Mouse (Mus musculus): ENCODE data around the gene Dyrk1a.

The Dyrk1a gene

DNA sequence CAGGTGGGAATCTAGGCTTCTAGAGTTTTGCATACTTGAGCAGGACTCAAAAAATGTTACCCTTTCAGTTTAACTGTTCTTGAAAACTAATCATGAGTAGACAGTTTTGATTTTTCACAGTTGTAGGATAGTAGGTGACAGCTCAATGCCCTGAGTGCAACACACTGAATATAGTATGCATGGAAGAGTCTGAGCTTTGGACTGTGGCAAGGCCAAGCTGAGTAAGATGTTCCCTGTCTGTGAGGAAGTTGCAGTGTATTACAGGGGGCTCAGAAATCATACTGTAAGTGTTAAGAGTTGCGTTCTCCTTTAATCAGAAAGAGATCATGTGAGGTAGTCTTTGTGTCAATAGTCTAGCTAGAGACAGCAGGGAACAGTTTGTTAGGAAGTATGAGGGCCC, 20.4 kb downstream of the Dyrk1a start:
- no peak for DNase-seq (ENCODE audit: low spot score in 2 of 2)

DNA sequence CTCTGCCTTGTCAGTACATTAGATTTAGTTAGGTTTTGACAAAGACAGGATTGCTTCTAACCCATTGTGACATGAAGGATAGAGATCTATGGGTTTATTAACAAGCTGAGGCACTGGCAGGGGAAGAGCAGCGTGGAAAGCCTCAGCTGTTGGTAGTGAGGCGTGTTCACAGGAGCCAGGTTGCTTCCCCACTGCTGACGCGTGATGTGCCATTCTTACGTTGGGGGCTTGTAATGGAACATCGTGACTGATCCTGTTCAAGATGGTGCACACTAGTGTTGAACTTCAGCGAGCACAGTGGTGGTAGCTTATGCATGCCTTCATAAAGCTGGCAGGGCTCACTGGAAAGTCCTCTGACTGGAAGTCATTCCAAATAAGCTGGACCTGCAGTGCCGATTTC, 21.2 kb downstream of the Dyrk1a start:
- no peak for DNase-seq (ENCODE audit: low spot score in 2 of 2)

DNA sequence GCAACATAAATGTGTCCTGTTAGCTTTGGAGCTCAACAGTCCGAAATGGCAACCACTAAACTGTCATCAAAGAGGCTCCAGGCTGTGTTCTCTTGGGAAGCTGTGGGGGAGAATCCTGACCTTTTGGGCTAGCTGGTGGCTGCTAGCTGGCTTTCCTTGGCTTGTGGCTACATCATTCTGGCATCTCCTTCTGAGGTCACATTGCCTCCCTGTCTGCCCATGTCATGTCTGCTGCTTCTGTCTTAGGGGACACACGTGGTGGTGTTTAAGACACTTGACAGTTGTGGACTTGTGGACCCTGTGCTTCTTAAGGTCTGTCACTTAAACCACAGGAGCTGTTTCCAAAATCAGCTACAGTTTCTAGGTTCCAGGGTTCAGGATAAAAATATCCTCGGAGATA, 21.7 kb downstream of the Dyrk1a start:
- no peak for DNase-seq (ENCODE audit: low spot score in 2 of 2)

DNA sequence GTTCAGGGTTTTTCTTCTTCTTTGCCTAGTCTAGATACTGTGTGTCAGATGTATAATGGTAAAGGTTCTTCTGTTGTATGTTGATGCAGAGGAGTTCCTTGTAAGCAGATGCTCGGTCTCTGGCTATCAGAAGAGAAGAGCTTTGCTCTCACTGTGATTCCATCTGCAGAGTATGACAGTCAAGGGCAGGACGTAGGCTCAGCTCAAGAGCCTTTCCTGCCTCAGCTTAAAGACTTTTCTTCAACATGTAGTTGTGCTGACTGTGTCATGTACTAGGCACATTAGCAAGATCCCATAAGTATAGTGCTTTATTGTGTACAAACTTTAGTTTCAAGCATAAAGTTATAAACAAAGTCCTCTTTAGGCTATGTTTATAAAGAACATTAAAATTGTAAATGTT, 26.8 kb downstream of the Dyrk1a start:
- DNase-seq (ENCODE audit: low spot score in 2 of 2) = no peak

DNA sequence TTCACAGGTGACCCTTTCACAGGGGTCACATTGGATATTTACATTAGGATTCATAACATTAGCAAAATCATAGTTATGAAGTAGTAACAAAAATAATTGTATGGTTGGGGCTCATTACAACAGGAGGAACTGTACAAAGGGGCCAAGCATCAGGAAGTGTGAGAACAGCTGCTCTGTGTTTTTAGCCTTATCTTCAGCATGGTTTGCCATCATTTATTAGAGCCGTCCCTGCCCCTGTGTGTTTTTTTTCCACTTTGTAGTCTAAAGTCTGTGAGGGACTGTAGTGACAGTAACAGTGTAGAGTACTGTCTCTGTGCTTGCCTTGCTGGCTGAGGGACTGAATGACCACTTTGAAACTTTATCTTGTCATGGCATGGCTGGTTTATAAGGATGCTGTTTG, 27.8 kb downstream of the Dyrk1a start:
- DNase-seq (ENCODE audit: low spot score in 2 of 2) = no peak

DNA sequence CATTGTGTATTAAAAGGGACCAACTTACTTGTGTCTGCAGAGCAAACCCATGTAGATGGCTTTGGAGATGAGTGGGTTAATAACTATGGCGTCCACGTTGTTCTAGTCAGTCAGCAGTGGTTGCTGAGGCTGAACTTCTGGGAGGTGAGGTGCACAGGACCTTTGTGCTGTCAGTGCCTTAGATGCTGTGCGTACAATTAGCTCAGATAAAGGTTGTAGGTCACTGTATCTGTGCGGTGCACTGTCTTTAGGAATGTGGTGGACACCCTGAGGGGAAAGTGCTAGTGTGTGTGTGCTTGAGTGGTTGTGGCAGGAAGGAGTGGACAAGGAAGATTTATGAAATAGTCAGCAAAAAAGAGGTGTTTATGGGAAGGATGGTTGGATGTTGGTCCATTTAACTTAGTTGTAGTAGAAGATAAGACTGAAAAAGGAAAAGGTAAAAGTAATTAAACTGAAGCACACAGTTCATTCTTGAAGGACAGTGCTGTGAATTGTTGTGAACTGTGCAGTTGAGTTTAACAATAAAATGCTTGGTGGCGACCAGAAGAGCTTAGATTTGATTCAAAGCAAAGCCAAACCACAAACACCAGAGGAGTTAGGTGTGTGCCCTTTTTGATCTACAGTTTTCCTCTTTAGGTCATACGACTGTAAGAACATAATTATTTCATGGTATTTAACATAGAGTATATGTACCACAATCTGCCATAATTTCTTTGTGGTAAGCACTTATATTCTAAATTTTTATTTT, 30.3 kb downstream of the Dyrk1a start:
- no peak for DNase-seq (ENCODE audit: low spot score in 2 of 2)

DNA sequence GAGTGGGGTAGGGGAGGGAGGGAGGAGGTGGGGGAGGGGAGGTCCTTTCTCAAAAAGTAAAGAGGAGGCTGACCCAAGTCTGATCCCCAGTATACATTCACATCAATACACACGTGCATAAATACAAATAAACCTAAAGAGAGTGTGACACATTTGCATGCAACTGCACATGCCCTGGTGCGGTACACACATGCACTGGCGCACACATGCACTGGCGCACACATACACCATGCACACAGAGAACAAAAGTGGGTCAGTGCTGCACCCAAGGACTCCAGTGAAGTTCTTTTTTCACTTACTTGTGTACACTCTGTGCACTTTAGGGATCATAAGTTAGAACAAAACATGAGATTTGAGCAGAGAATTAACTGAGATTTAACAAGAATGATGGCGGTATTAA, 31.3 kb downstream of the Dyrk1a start:
- DNase-seq (ENCODE audit: low spot score in 2 of 2) = no peak

DNA sequence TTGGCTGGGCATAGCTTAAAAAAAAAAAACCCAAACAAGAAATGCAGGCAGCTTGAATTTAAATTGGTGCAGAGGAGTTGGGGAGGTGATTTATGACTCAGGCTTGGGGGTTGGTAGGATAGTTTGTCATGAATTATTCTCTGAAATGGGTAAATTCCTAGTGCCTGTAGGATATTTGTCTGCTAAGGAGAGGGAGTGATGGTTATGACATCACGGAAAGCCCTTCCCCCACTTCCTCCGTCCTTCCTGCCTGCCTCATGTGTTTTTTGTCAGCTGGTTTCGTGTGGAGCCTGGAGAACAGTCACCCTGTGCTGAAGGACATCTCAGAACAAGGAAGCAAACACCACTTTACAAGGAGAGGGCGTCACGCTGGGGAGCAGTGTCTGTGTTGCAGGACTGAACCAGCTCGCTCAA, 31.7 kb downstream of the Dyrk1a start:
- peak; percentile 70 for DNase-seq (ENCODE audit: low spot score in 2 of 2)

DNA sequence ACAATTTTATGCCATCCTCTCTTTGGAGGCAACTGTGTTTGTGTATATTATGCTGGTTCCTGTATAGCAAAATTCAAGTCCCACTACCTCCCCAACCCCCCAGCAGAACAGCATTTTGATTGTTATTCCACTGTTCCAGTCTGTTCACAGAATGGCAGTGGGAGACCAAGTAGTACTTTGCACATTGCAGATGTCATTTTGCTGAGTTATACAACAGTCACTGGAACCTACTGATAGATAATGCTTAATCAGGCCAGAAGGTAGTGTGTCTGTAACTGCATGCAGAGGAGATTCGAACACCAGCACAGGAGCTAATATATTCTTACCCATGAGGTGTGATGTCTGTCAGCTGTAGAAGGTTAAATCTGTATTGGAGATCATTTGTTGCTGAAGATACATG, 32.4 kb downstream of the Dyrk1a start:
- no peak for DNase-seq (ENCODE audit: low spot score in 2 of 2)

DNA sequence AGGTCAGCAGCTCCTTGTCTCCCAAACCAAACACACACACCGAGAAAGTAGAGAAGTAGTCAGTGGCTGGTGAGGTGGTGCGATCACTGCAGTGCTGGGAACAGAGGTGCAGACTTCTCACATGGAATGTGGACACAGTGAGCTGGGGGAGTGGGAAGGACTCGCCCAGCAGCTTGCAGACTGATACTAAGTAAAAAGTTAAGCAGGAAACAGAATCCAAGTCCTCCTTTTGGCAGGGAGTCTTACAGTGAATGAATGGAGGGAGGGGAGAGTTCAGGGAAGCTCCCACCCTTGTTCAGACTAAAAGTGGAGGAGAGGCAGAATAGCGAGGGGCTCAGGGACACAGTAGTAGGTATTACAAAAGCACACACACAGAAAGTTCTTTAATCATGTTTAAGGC, 32.9 kb downstream of the Dyrk1a start:
- no peak for DNase-seq (ENCODE audit: low spot score in 2 of 2)

DNA sequence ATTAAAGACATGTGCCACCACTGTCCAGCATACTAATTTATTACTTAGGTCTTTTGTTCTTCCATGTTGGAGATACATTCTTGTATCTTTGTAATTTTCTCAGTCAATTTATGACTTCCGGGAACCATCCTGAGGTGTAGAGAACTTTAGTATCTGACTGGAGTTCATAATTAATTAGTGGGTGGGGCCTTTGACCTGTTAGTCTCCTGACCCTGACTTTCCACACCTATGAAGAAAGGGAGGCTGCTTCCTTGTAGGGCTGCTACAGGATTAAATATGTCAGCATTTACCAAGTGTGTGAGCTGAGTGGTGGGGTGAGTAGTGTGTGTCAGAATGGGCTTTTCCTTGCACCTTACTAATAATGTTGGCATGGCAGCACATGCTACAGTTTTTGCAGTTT, 36.4 kb downstream of the Dyrk1a start:
- no peak for DNase-seq (ENCODE audit: low spot score in 2 of 2)

DNA sequence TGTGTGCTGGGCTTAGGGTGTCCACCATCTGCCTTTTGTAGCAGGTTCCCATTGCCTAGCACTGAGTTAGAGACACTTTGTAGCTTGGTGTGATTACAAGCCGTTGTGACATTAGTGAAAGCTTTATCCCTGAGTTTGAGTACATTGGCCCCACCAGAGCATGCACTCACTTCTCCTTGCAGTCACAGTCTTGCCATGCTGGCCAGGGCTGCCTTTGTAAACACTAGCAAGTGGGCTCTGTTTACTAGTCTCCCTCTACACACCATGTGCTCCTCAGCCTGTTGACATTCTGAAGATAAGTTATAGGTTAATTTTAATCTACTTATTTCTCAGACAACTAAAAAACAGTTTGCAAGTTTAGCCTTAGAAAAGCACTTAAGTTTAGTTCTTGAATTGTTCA, 37.7 kb downstream of the Dyrk1a start:
- DNase-seq (ENCODE audit: low spot score in 2 of 2) = no peak

DNA sequence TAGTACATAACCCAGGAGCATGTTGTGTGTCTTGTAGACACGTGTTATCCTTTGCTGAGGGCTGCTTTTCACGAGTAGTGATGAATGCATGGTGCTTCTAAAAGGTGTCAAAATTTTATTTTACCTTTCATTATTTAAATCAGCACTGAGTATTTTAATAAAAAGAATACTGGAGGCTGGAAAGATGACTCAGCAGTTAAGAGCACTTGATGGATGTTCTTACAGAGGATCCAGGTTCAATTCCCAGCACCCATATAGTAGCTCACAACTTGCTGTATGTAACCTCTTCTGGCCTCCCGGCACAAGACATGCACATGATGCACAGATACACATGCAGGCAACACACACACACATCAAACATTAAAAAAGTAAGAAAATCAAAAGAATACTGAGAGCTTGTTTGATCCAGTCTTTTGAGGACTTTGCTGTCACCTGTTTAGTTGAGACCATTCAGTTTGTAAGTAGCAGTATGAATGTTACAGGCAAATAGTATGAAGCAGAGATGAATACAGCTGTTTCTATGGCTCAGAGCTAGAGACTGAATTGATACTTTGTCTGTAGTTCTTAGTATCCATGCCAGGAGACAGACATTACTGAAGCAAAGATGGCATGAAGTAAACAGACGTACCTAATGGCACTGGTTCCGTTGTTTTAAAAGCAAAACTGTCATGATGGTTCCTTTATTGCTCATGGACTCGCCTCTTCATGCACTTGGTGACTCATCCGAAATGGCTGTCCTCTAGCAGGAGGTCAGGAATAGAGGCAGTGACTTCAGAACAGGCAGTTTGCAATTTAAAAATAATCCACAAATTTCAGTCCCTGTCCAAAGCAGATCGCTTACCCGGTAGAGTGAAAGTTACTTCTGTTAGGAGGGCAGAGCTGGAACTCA, 39.1 kb downstream of the Dyrk1a start:
- no peak for DNase-seq (ENCODE audit: low spot score in 2 of 2)

DNA sequence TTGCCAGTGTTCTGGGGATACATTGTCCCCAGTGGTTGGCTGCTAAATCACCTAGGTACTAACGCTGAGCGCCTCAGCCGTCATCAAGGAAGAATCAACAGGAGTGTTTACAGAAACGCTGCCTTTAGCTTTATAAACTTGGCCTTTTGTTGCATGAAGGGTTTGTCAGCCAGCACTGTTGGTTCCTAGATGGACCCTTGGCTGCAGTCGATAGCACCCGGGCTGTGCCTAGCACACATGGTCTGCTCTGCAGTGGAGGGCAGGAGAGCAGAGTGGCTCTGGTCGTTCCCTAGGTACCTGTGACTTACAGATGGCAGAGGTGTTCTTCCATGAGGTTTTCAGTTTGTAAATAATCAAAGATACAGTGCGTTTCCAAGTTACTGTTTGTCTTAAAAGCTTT, 42.8 kb downstream of the Dyrk1a start:
- no peak for DNase-seq (ENCODE audit: low spot score in 2 of 2)

DNA sequence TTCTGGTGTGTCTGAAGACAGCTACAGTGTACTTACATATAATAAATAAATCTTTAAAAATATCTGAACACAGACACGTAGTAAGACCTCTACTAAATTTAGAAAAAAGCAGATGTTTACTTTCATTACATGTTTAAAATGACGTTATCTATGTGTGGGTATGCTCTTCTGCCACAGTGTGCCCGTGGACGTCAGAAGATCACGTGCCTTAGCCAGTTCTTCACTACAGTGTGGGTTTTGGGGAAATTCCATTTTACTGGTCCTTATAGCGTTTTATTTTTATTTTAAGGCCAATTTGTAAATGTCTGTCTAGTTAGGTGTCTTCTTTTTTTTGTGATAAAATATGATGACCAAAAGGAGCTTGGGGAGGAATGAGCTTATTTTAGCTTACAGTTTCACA, 47.4 kb downstream of the Dyrk1a start:
- no peak for DNase-seq (ENCODE audit: low spot score in 2 of 2)

DNA sequence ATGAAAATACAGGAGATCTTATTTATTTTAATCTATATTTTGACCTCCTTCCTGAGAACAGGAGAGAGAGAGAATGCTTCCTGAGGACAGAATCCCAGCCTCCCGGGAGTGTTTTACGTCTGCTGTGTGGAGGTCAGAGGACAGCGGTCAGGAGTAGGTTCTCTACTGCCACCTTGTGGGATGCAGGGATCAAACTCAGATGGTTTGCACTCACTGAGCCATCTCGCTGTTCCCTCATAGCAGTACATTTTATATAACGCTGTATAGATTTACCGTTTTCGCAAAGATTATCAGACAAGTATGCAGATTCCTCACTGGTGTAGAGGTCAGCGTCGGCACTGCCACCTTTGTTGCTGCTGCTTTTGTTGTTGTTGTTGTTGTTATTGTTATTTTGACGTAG, 48.7 kb downstream of the Dyrk1a start:
- peak; percentile 44 to 71 for DNase-seq (ENCODE audit: low spot score in 2 of 2)

DNA sequence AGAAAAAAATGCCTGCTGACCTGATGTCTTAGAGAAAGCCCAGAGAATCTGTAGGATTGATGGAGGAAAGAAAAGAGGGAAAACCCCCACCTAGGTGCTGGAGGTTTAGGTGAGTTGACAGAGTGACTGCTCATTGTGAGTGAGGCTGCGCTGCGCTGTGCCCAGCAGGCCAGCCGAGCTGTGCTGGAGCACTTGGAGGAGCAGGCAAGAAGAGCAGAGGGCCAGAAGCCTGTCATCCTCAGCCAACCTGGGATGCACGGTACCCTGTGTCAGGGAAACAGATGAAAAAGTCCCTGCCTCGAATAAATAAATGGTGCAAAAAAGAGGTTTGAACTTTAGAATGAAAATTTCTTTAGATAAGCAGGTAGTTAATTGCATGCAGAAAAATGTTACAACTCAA, 49.5 kb downstream of the Dyrk1a start:
- DNase-seq (ENCODE audit: low spot score in 2 of 2) = no peak

DNA sequence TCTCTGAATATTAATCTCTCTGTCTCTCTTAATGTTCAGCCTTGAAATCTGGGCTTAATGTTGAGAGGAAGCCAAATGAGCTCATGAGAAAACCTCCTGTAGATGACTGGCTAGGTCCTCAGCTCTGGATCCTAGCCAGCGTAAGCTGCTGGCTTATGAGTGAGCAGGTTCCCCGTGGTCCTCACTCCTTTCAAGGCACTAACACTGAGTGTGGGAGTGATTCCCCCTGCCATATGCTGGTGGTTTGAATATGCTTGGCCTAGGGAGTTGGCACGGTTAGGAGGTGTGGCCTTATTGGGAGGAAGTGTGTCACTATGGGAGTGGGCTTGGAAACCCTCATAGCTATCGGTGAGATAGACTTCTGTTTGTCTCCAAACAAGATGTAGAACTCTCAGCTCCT, 55.1 kb downstream of the Dyrk1a start:
- peak in 1 of 2 experiments; percentile 22 for DNase-seq (ENCODE audit: low spot score in 2 of 2)

DNA sequence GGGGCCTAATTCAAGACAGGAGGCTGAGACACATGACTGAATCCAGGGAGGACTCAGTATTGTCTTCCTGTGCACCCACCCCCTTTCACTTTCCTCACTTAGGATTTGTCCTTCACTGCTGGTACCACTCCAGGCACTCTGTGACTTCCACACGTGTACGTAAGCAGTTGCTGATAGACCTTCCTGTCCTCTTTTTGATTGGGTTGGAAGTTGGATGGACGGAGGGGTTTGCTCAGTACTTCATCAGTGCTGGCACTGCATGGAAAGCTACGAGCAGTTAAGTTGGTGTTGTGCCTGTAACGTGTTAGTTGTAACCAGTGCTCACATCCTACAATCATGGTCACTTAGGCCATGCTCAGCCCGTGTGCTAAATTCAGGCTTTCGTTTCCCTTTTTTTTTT, 55.8 kb downstream of the Dyrk1a start:
- no peak for DNase-seq (ENCODE audit: low spot score in 2 of 2)

DNA sequence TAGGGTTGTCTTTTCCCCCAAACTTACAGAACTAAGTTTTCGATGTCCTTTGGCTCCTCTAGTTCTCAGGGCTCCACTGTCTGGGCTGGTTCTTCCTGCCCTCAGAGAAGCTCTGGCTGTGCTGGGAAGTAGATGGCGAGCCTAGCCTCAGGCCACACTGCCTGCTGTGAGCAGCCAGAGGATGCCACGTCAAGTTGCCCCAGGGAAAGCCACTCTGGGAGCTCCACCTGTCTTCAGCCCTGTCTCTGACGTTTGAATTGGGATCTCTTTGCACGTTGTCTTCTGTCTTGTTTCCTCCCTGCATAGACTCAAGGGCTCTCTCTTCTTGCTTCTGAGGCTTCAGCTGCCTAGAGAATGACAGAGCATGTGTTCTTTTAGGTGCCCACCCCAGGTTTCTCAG, 57.9 kb downstream of the Dyrk1a start:
- no peak for DNase-seq (ENCODE audit: low spot score in 2 of 2)

DNA sequence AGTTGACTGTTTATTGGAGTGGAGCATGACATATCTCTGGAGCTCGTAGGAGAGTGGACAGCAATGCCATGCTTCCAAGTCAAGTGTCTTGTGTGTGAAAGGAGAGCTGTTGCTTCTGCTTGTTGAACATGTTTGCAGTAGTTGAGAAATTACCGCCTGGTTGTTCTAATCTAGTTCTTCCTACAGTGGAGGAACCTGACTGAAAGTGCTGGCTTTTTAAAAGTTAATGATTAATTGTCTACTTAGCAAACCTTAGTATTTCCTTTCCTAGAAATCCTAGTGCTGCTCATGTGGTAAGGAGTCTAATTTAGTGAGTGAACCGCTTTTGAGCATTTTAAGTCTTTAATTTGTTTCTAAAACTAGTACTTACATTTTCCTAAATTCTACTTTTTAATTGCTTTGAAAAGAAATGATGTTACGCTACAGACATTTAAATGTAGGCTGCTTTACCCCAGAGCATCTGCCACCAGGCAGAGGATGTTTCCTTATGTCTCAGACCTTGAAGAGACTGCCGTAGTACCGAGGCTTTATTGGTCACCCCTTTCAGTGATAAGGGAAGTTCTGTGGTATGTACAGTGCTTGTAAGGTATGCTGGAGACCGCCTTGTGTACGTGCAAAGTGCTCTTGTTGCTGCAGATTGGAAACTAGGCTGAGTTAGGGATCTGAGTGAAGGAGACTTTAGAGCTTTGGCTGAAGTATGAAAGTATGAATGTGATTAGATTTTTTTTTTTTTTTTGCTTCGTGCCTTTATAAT, 59.3 kb downstream of the Dyrk1a start:
- no peak for DNase-seq (ENCODE audit: low spot score in 2 of 2)

DNA sequence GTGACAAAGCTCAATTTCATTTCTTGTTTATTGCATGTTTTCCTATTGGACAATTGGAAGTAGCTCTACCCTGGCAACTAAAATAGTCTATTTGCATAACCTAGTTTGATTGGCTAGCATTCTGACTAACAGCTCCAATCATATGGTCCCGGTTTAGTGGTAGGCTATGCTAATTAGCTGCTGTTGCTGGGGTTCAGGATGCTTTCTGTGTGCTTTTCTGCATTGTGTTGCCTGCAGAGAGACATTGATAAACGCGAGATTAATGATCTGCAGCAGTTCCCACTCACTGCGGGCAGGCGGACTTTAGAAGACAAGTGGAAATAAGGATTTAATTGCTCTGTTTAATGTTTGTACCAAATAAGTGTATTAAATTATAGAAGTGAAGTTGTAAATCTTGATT, 62.2 kb downstream of the Dyrk1a start:
- peak; percentile 56 to 82 for DNase-seq (ENCODE audit: low spot score in 2 of 2)

Data from heart, adult 9 months (tissue).